Comparison of ENCODE assay signal across 8 mouse cellular contexts in the genomic region with DNA sequence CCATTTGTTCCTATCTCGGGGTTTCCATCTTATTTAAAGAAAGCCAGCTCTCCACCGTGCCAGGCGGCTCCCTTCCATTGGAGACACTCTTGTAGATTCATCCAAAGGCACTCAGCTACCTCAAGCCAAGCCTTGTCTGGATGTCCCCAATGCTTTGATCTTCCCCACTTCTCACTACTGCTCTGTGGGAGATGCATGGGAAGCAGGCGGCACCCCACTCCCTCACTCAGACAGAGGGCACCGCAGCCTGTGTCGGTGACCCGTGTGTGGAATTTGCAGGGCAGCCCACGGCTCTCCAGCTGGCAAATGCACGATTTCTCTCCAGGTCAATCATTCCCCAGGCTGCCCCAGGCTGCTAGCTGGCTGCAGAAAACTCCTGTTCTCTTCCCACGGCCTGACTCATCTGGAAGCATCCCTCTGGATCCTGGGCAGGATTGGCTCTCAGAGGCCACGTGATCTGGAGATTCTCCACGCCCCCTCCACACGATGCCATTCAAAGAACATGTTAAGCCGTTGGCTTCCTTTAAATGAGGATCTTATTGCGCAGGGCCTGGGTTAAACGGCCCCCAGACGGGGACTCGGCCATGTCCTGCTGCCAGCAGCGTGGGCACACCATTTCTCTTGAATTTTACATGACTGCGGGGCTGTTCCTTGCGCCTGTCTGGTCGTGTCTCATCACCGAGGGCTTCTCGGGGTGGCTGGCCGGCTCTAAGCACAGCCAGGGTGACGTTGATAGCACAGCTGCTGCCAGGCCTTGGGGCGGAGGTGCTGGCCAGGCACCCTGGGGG. TPM values are rescaled to one million over a fixed set of nuclear protein-coding genes. Genes with fewer than 3 reads are reported as not detected.
DNase-seq lines count a peak whose midpoint lies in the region; ATAC-seq and TF ChIP-seq lines count a peak whose summit lies in the region.

No protein-coding gene starts in this region.

- H3K27me3 ChIP-seq in kidney, adult 2 months (replicated peaks; ENCODE audit: control insufficient read depth, insufficient read depth, low read length) = no peaks in the 10 kb centered on the region
- peaks cover under 1% of the 10 kb centered on the region; the same call in 1 of the 2 replicates for H3K27me3 ChIP-seq in midbrain, embryonic 15.5 days (replicated peaks)

- peak overlapping the region; percentile 46 for H3K9ac ChIP-seq in midbrain, embryonic 15.5 days

- H3K27ac ChIP-seq in kidney, adult 2 months (ENCODE audit: insufficient read depth, low read depth, low read length) = no peak overlapping the region
- H3K27ac ChIP-seq in midbrain, embryonic 15.5 days = peak overlapping the region; percentile 80

- peak; percentile 13 for DNase-seq in kidney, adult 2 months
- no peak for DNase-seq in kidney, adult 11 months
- DNase-seq in embryo, embryonic 10.5 days (ENCODE audit: low spot score) = peak; percentile 89
- peak; percentile 44 for DNase-seq in gonadal fat pad, adult 2 months (ENCODE audit: low read depth)
- peak; percentile 57 to 62 for DNase-seq in layer of hippocampus, postnatal 10 days (ENCODE audit: low spot score in 2 of 2)
- no peak for DNase-seq in ovary, adult 18-20 months (ENCODE audit: low spot score)
- no peak for DNase-seq in ovary, postnatal 10 days (ENCODE audit: low spot score)

- peak overlapping the region; percentile 69 for H3K4me2 ChIP-seq in midbrain, embryonic 15.5 days

- H3K4me1 ChIP-seq in kidney, adult 2 months (ENCODE audit: control insufficient read depth, insufficient read depth, low read length) = no peaks in the 10 kb centered on the region
- H3K4me1 ChIP-seq in midbrain, embryonic 15.5 days = peaks cover 24% of the 10 kb centered on the region

- WGBS in kidney, adult 2 months = 24% methylated on average over 27 of the region's 27 CpGs
- WGBS in midbrain, embryonic 15.5 days = 18% methylated on average over 27 of the region's 27 CpGs

- ATAC-seq in midbrain, embryonic 15.5 days (replicated peaks) = peak; percentile 93

- H3K36me3 ChIP-seq in kidney, adult 2 months (ENCODE audit: control insufficient read depth, insufficient read depth, low read length) = no peaks in the 10 kb centered on the region
- H3K36me3 ChIP-seq in midbrain, embryonic 15.5 days (replicated peaks) = no peaks in the 10 kb centered on the region

- no peak overlapping the region for H3K4me3 ChIP-seq in kidney, adult 2 months (ENCODE audit: insufficient read depth, low read depth, low read length)
- peak overlapping the region; percentile 40 for H3K4me3 ChIP-seq in midbrain, embryonic 15.5 days

- TF ChIP-seq POLR2A in kidney, adult 2 months (IDR thresholded peaks at IDR 0.05; ENCODE audit: low read depth, low read length) = no peak

- H3K9me3 ChIP-seq in midbrain, embryonic 15.5 days = no peaks in the 10 kb centered on the region

- no peak for TF ChIP-seq CTCF in kidney, adult 2 months (conservative IDR thresholded peaks at IDR 0.05; ENCODE audit: insufficient read depth, insufficient read length, low read depth, low read length)

RNA-seq across cellular contexts. Expression of a gene that starts 58.9 kb away (rescaled TPM):
- 0.19 TPM in 1 of 2 replicates, not detected in the other for polyA plus RNA-seq in kidney, adult 2 months (2012; rRNA removed)
- polyA plus RNA-seq in gonadal fat pad, adult 2 months (2012; rRNA removed) = 0.13 TPM in 1 of 2 replicates, not detected in the other
- not detected for total RNA-seq in layer of hippocampus, postnatal 10 days (2021)
- not detected in 2 replicates for polyA plus RNA-seq in midbrain, embryonic 15.5 days (2015; fragmentation: Nextera tagmentation; extraction: Ambion mirVana)

Comparison
In these comparisons a context has a peak if more than half of its experiments do, and no peak if none do; other contexts are left out.
1. DNase-seq: peak in kidney, adult 2 months (single experiment), embryo, embryonic 10.5 days (single experiment), gonadal fat pad, adult 2 months (single experiment) and layer of hippocampus, postnatal 10 days (2 of 2); none in kidney, adult 11 months (single experiment), ovary, adult 18-20 months (single experiment) and ovary, postnatal 10 days (single experiment).